Mouse (Mus musculus) layer of hippocampus, adult 2 months (tissue): ENCODE measurements around the gene Disc1. TPM values are rescaled to one million over a fixed set of nuclear protein-coding genes. Genes with fewer than 3 reads are reported as not detected.

Source experiments
- DNase-seq, 2 experiments: peaks; one replicate each; pipeline ENCODE4 v3.0.0; 2022; ENCODE audit warnings: low spot score in 2 of 2
- H3K27ac ChIP-seq: fragments of 200-600 bp; 2 replicates; pipeline ENCODE4 v1.8.1; 2022
- H3K4me3 ChIP-seq: fragments of 200-600 bp; 2 replicates; pipeline ENCODE4 v1.8.1; 2022; ENCODE audit warnings: mild to moderate bottlenecking
- CTCF ChIP-seq: fragments of 200-600 bp; conservative IDR thresholded peaks from 2 replicates; pipeline ENCODE4 v1.8.1; 2022; ENCODE audit warnings: antibody characterized with exemption, mild to moderate bottlenecking, moderate library complexity
- total RNA-seq, 2 experiments: library from RNA; stranded (reverse); gene quantifications; 2 replicates each; pipeline ENCODE4 v1.2.3; 2021

Gene Disc1
- total RNA-seq, 2 experiments from 2014 or later: 5.6 to 6.1 TPM

- no peak for DNase-seq
- Histone ChIP-seq H3K4me3 (no peak overlapping the region), H3K27ac (peak overlapping the region; percentile 1; the same call in 1 of the 2 replicates)
- no peak for TF ChIP-seq CTCF
Observed at GRCm38 (mm10) chr8:125074141-125074540, 20.1 kb downstream of the Disc1 start.

- DNase-seq: no peak
- Histone ChIP-seq H3K27ac (peak overlapping the region; percentile 1; the same call in 1 of the 2 replicates), H3K4me3 (no peak overlapping the region)
- TF ChIP-seq CTCF: no peak
Observed at GRCm38 (mm10) chr8:125074581-125074980, 20.6 kb downstream of the Disc1 start.

- Histone ChIP-seq H3K27ac (no peak overlapping the region), H3K4me3 (no peak overlapping the region)
- TF ChIP-seq CTCF: no peak
- DNase-seq: no peak
Observed at GRCm38 (mm10) chr8:125075389-125075788, 21.4 kb downstream of the Disc1 start.

- Histone ChIP-seq H3K27ac (peak overlapping the region; percentile 58; the same call in 1 of the 2 replicates), H3K4me3 (no peak overlapping the region)
- no peak for DNase-seq
- TF ChIP-seq CTCF: no peak
Observed at GRCm38 (mm10) chr8:125077326-125077725, 23.3 kb downstream of the Disc1 start.

- DNase-seq: peak; percentile 90 to 93
- no peak for TF ChIP-seq CTCF
- no peak overlapping the region for H3K4me3 ChIP-seq
- H3K27ac ChIP-seq: peak overlapping the region; percentile 85
Observed at GRCm38 (mm10) chr8:125078771-125079384, 24.9 kb downstream of the Disc1 start.

- Histone ChIP-seq H3K27ac (peak overlapping the region; percentile 85), H3K4me3 (no peak overlapping the region)
- no peak for TF ChIP-seq CTCF
- DNase-seq: peak; percentile 61 to 65
Observed at GRCm38 (mm10) chr8:125080388-125081344, 26.7 kb downstream of the Disc1 start.

GRCm38 (mm10) chr8:125083746-125084145 lies 29.8 kb downstream of the Disc1 start:
- DNase-seq: no peak
- Histone ChIP-seq H3K4me3 (no peak overlapping the region), H3K27ac (peak overlapping the region; percentile 71; the same call in 1 of the 2 replicates)
- no peak for TF ChIP-seq CTCF

- peak; percentile 73 to 77 for DNase-seq
- H3K4me3 ChIP-seq: no peak overlapping the region
- H3K27ac ChIP-seq: peak overlapping the region; percentile 60
- TF ChIP-seq CTCF: no peak
Observed at GRCm38 (mm10) chr8:125084523-125084922, 30.5 kb downstream of the Disc1 start.

- no peak for TF ChIP-seq CTCF
- peak overlapping the region; percentile 13; the same call in 1 of the 2 replicates for H3K4me3 ChIP-seq
- peak overlapping the region; percentile 70 for H3K27ac ChIP-seq
- DNase-seq: peak; percentile 44 to 49
Observed at GRCm38 (mm10) chr8:125090889-125091740, 37.1 kb downstream of the Disc1 start.

GRCm38 (mm10) chr8:125097140-125097539 lies 43.1 kb downstream of the Disc1 start:
- no peak for TF ChIP-seq CTCF
- DNase-seq: no peak
- Histone ChIP-seq H3K27ac (no peak overlapping the region), H3K4me3 (no peak overlapping the region)

- no peak for DNase-seq
- no peak for TF ChIP-seq CTCF
- Histone ChIP-seq H3K27ac (no peak overlapping the region), H3K4me3 (no peak overlapping the region)
Observed at GRCm38 (mm10) chr8:125098050-125098449, 44.1 kb downstream of the Disc1 start.

- no peak for DNase-seq
- H3K4me3 ChIP-seq: no peak overlapping the region
- TF ChIP-seq CTCF: no peak
- H3K27ac ChIP-seq: peak overlapping the region; percentile 28
Observed at GRCm38 (mm10) chr8:125102303-125102702, 48.3 kb downstream of the Disc1 start.

- no peak for DNase-seq
- TF ChIP-seq CTCF: no peak
- H3K27ac ChIP-seq: no peak overlapping the region
- H3K4me3 ChIP-seq: no peak overlapping the region
Observed at GRCm38 (mm10) chr8:125113171-125113570, 59.2 kb downstream of the Disc1 start.
